Mouse (Mus musculus): ENCODE measurements at regions not wholly inside any gene's neighbourhood (a gene's known extent, or its start where the extent isn't known, plus 50 kb on each side); places are given as distances from the start of the nearest gene placed in this dataset.

DNA sequence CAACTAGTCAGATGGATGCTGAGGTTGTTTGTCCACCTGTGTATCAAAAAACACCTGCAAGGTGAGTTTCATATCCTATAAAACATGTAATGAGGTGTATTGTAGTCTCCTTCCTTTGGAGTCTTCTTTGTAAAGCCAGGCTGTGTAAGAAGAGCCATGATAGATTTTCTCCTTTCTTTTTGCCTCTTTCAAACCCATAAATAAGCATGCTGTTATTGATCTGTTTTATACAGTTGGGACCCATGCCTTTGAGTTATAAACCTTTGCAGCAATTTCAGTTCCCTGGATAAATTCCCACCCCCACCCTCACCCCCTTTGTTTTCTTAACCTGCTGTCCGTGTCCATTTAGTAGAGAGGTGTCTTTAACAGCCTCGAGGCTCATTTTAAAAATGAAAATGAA, 131.0 kb upstream of the Rgs17 start:
- Histone ChIP-seq H3K36me3 (ENCODE audit: control insufficient read depth, insufficient read depth, low read length) (no peaks in the 10 kb centered on the region), H3K4me3 (ENCODE audit: control insufficient read depth, insufficient read depth, low read length) (no peak overlapping the region), H3K27ac (ENCODE audit: control insufficient read depth, insufficient read depth, low read length) (no peak overlapping the region), H3K4me1 (replicated peaks; ENCODE audit: control insufficient read depth, insufficient read depth, low read length) (no peaks in the 10 kb centered on the region), H3K27me3 (ENCODE audit: control insufficient read depth, insufficient read depth, low read length) (no peaks in the 10 kb centered on the region)
- TF ChIP-seq CTCF (IDR thresholded peaks at IDR 0.05; ENCODE audit: borderline replicate concordance, control insufficient read depth, extremely low read depth, insufficient read depth, low read length, poor library complexity): no peak
- TF ChIP-seq POLR2A (IDR thresholded peaks at IDR 0.05; ENCODE audit: control insufficient read depth, extremely low read depth, insufficient read depth, low read length, poor library complexity): no peak
- no peak for DNase-seq
- 49% methylated on average over 2 of the region's 2 CpGs for whole genome bisulfite sequencing

DNA sequence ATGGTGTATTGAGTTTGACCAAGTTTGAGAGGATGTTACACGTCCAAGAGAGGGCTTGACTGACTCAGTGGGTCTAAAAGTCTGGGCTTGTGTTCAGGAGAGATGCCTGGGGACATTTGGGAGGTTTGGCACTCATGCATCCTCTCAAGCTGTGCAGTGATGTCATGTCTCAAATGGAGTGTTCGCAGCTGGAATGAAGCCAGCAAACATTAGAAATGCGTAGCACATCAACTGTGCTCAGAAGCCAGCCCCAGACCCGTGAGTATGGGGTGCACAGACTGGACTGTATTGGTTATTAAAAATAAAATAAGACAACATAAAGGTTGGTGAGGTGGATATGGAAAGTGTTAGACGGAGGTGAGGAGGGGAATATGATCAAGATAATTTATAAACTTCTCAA, 121.2 kb upstream of the Rgs17 start:
- TF ChIP-seq CTCF (IDR thresholded peaks at IDR 0.05; ENCODE audit: borderline replicate concordance, control insufficient read depth, extremely low read depth, insufficient read depth, low read length, poor library complexity) (no peak), POLR2A (IDR thresholded peaks at IDR 0.05; ENCODE audit: control insufficient read depth, extremely low read depth, insufficient read depth, low read length, poor library complexity) (no peak)
- H3K4me1 ChIP-seq (replicated peaks; ENCODE audit: control insufficient read depth, insufficient read depth, low read length): no peaks in the 10 kb centered on the region
- DNase-seq: no peak
- H3K27me3 ChIP-seq (ENCODE audit: control insufficient read depth, insufficient read depth, low read length): no peaks in the 10 kb centered on the region
- 80% methylated on average over 5 of the region's 5 CpGs for WGBS
- H3K4me3 ChIP-seq (ENCODE audit: control insufficient read depth, insufficient read depth, low read length): no peak overlapping the region
- H3K27ac ChIP-seq (ENCODE audit: control insufficient read depth, insufficient read depth, low read length): no peak overlapping the region
- no peaks in the 10 kb centered on the region for H3K36me3 ChIP-seq (ENCODE audit: control insufficient read depth, insufficient read depth, low read length)

DNA sequence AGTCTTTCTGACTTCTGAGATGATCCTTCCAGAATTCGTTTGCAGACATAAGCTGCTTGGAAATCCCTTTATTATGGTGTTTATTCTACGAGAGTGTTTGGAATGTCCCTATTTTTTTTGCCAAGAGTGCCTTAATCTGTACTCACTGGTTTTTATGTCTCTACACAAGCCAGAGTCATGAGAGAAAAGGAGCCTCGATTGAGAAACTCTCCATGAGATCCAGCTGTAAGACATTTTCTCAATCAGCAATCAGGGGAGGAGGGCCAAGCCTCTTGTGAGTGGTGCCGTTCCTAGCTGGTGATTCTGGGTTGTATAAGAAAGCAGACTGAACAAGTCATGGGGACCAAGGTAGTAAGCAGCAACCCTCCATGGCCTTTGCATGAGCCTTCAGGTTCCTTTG, 117.6 kb upstream of the Rgs17 start:
- no peak for DNase-seq
- Histone ChIP-seq H3K27me3 (ENCODE audit: control insufficient read depth, insufficient read depth, low read length) (no peaks in the 10 kb centered on the region), H3K36me3 (ENCODE audit: control insufficient read depth, insufficient read depth, low read length) (no peaks in the 10 kb centered on the region), H3K4me1 (replicated peaks; ENCODE audit: control insufficient read depth, insufficient read depth, low read length) (no peaks in the 10 kb centered on the region), H3K27ac (ENCODE audit: control insufficient read depth, insufficient read depth, low read length) (no peak overlapping the region), H3K4me3 (ENCODE audit: control insufficient read depth, insufficient read depth, low read length) (no peak overlapping the region)
- WGBS: 77% methylated on average over 4 of the region's 4 CpGs
- no peak for TF ChIP-seq POLR2A (IDR thresholded peaks at IDR 0.05; ENCODE audit: control insufficient read depth, extremely low read depth, insufficient read depth, low read length, poor library complexity)
- TF ChIP-seq CTCF (IDR thresholded peaks at IDR 0.05; ENCODE audit: borderline replicate concordance, control insufficient read depth, extremely low read depth, insufficient read depth, low read length, poor library complexity): no peak

DNA sequence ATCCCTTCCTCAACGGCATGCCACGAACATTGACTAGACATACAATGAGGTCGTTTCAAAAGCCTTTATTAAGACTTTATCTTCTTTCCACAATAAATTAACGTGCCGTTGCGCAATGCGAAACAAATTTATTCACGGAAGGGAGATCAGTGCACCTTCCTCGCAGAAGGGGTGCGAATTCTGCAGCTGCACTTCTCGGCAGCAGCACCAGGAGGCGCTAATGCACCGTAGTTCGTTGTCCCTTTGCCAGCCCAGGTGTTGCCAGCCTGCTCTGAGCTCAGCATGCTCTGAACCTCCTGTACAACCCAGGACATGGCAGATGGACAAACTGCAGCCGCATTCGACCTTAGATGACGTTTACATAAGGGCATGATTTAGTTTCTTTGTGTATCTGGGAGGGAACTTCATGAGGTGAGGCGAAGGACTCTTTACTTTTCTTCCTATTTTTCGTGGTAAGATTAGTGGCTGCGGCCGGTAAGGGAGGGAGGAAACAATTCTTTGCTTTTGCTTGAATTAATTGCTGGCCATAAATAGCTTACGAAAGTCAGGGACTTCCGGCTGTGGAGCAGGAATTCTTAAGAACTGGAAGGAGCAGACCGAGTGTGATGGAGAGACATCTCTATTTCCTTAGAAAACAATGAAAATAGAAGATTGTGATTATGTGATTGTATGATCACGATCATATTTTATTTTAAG, 113.7 kb upstream of the Rgs17 start:
- H3K4me1 ChIP-seq (replicated peaks; ENCODE audit: control insufficient read depth, insufficient read depth, low read length): no peaks in the 10 kb centered on the region
- TF ChIP-seq POLR2A (IDR thresholded peaks at IDR 0.05; ENCODE audit: control insufficient read depth, extremely low read depth, insufficient read depth, low read length, poor library complexity) (no peak), CTCF (IDR thresholded peaks at IDR 0.05; ENCODE audit: borderline replicate concordance, control insufficient read depth, extremely low read depth, insufficient read depth, low read length, poor library complexity) (peak; percentile 20; the same call in 1 of the 2 replicates)
- WGBS: 11% methylated on average over 25 of the region's 25 CpGs

DNA sequence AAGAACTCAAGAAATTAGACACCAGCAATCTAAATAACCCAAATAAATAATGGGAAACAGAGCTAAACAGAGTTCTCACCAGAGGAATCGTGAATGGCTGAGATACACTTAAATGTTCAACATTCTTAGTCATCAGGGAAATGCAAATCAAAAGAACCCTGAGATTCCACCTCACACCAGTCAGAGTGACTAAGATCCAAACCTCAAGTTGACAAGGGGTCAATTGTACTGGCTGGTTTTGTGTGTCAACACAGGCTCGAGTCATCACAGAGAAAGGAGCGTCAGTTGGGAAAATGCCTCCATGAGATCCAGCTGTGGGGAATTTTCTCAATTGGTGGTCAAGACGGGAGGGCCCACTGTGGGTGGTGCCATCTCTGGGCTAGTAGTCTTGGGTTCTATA, 110.3 kb upstream of the Rgs17 start:
- H3K4me1 ChIP-seq (replicated peaks; ENCODE audit: control insufficient read depth, insufficient read depth, low read length): no peaks in the 10 kb centered on the region
- no peaks in the 10 kb centered on the region for H3K36me3 ChIP-seq (ENCODE audit: control insufficient read depth, insufficient read depth, low read length)
- no peak for DNase-seq
- 85% methylated on average over 4 of the region's 4 CpGs for WGBS
- no peaks in the 10 kb centered on the region for H3K27me3 ChIP-seq (ENCODE audit: control insufficient read depth, insufficient read depth, low read length)
- H3K27ac ChIP-seq (ENCODE audit: control insufficient read depth, insufficient read depth, low read length): no peak overlapping the region
- no peak for TF ChIP-seq CTCF (IDR thresholded peaks at IDR 0.05; ENCODE audit: borderline replicate concordance, control insufficient read depth, extremely low read depth, insufficient read depth, low read length, poor library complexity)
- no peak for TF ChIP-seq POLR2A (IDR thresholded peaks at IDR 0.05; ENCODE audit: control insufficient read depth, extremely low read depth, insufficient read depth, low read length, poor library complexity)
- no peak overlapping the region for H3K4me3 ChIP-seq (ENCODE audit: control insufficient read depth, insufficient read depth, low read length)

More for the DNA sequence above, 113.7 kb upstream of the Rgs17 start:
- Histone ChIP-seq H3K27me3 (ENCODE audit: control insufficient read depth, insufficient read depth, low read length) (no peaks in the 10 kb centered on the region), H3K27ac (ENCODE audit: control insufficient read depth, insufficient read depth, low read length) (no peak overlapping the region), H3K4me3 (ENCODE audit: control insufficient read depth, insufficient read depth, low read length) (no peak overlapping the region), H3K36me3 (ENCODE audit: control insufficient read depth, insufficient read depth, low read length) (no peaks in the 10 kb centered on the region)
- peak; percentile 13 for DNase-seq

DNA sequence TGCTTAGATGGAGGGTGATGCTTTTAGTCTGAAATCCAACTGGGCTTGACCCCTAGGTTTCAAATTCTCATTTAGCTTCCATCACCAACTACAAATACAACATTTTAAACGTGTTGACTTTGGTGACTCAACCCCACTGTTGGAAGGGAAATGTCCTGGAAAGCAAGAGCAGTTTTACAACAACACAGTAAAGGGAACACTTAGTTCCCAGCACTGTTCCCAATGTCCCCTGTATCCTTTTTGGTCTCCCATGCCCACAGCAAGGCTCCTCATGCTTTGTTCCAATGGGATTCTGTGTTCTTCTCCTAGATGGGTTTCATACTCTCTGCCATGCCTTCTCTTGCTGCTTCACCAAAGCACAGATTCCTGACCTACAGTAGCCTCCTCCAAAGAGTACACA, 105.4 kb upstream of the Rgs17 start:
- TF ChIP-seq POLR2A (IDR thresholded peaks at IDR 0.05; ENCODE audit: control insufficient read depth, extremely low read depth, insufficient read depth, low read length, poor library complexity): no peak
- TF ChIP-seq CTCF (IDR thresholded peaks at IDR 0.05; ENCODE audit: borderline replicate concordance, control insufficient read depth, extremely low read depth, insufficient read depth, low read length, poor library complexity): no peak
- Histone ChIP-seq H3K27me3 (ENCODE audit: control insufficient read depth, insufficient read depth, low read length) (no peaks in the 10 kb centered on the region), H3K27ac (ENCODE audit: control insufficient read depth, insufficient read depth, low read length) (no peak overlapping the region), H3K4me3 (ENCODE audit: control insufficient read depth, insufficient read depth, low read length) (no peak overlapping the region), H3K4me1 (replicated peaks; ENCODE audit: control insufficient read depth, insufficient read depth, low read length) (no peaks in the 10 kb centered on the region), H3K36me3 (ENCODE audit: control insufficient read depth, insufficient read depth, low read length) (no peaks in the 10 kb centered on the region)
- WGBS: 73% methylated on average over 1 of the region's 1 CpGs
- DNase-seq: no peak

DNA sequence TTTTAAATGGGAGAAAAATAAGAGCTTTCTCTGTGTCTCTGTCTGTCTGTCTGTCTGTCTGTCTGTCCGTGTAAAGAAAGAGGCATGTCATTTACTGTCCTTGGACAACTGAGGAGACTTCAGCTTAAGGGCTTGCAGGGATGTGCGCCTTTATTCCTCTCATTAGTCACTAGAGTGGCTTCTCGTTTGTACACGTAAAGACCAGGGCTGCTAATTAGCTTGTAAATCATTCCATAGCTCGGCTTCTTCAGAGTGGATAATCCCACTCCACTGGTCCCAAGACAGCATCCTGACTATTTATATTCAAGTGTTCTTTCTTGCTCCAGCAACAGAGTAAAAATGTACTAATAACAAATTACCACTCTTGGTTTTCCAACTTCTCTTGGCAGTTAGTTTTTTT, 104.1 kb upstream of the Rgs17 start:
- no peak for DNase-seq
- TF ChIP-seq POLR2A (IDR thresholded peaks at IDR 0.05; ENCODE audit: control insufficient read depth, extremely low read depth, insufficient read depth, low read length, poor library complexity) (no peak), CTCF (IDR thresholded peaks at IDR 0.05; ENCODE audit: borderline replicate concordance, control insufficient read depth, extremely low read depth, insufficient read depth, low read length, poor library complexity) (no peak)
- Histone ChIP-seq H3K4me1 (replicated peaks; ENCODE audit: control insufficient read depth, insufficient read depth, low read length) (no peaks in the 10 kb centered on the region), H3K27me3 (ENCODE audit: control insufficient read depth, insufficient read depth, low read length) (no peaks in the 10 kb centered on the region), H3K4me3 (ENCODE audit: control insufficient read depth, insufficient read depth, low read length) (no peak overlapping the region), H3K36me3 (ENCODE audit: control insufficient read depth, insufficient read depth, low read length) (no peaks in the 10 kb centered on the region), H3K27ac (ENCODE audit: control insufficient read depth, insufficient read depth, low read length) (no peak overlapping the region)
- WGBS: 88% methylated on average over 5 of the region's 5 CpGs
